Mouse (Mus musculus) liver, adult 10 weeks (tissue): ENCODE measurements around the gene Poll. TPM values are rescaled to one million over a fixed set of nuclear protein-coding genes. Genes with fewer than 3 reads are reported as not detected.

Experiments
- polyA plus RNA-seq: library from polyadenylated mRNA; stranded (reverse); fragments of 350-450 nt; fragmentation: Illumina TruSeq; extraction: RNeasy Lipid Tissue Mini Kit (QIAGEN cat#74804); gene quantifications from one replicate; pipeline ENCODE4 v1.2.3, GENCODE M21; 2014; ENCODE audit warnings: low read depth, low replicate concordance

The Poll gene
- 0.16 TPM for polyA plus RNA-seq

GRCm38 (mm10) chr19:45560153-45560890 is at the start of gene Poll, which contains the start of gene Gm17018:
Gene Poll, minus strand, starts transcription at chr19:45560531.
Gene Gm17018, plus strand, starts transcription at chr19:45560615.

Other genes starting within 250 kb of the Poll start
- 10.3 TPM for gene Btrc, start 196.8 kb downstream of the Poll start, polyA plus RNA-seq
- 4.7 TPM for gene Gm17018, start 84 bp upstream of the Poll start, polyA plus RNA-seq
- 1.8 TPM for gene Fbxw4, start 99.8 kb upstream of the Poll start, polyA plus RNA-seq
- gene Fgf8, start 182.4 kb upstream of the Poll start, polyA plus RNA-seq: not detected
- gene Npm3, start 189.1 kb upstream of the Poll start, polyA plus RNA-seq: 8.3 TPM
- 59.3 TPM for gene Mgea5, start 223.3 kb upstream of the Poll start, polyA plus RNA-seq